Mouse (Mus musculus) small intestine, adult 2 months (tissue): ENCODE data around the gene Lpin2.

Experiments
- CTCF ChIP-seq: fragments of 200-500 bp; IDR thresholded peaks from 2 replicates; pipeline ENCODE4 v1.5.1; 2012; ENCODE audit warnings: low read depth, mild to moderate bottlenecking, control low read depth, inconsistent platforms, low read length, moderate library complexity, mixed read lengths; ENCODE audit not compliant: insufficient replicate concordance, insufficient read length; ENCODE audit errors: extremely low read depth
- POLR2A ChIP-seq: fragments of 200-500 bp; IDR thresholded peaks from 2 replicates; pipeline ENCODE4 v1.6.1; 2012; ENCODE audit warnings: low read depth, mild to moderate bottlenecking, control low read depth, inconsistent platforms, low read length, moderate library complexity

DNA sequence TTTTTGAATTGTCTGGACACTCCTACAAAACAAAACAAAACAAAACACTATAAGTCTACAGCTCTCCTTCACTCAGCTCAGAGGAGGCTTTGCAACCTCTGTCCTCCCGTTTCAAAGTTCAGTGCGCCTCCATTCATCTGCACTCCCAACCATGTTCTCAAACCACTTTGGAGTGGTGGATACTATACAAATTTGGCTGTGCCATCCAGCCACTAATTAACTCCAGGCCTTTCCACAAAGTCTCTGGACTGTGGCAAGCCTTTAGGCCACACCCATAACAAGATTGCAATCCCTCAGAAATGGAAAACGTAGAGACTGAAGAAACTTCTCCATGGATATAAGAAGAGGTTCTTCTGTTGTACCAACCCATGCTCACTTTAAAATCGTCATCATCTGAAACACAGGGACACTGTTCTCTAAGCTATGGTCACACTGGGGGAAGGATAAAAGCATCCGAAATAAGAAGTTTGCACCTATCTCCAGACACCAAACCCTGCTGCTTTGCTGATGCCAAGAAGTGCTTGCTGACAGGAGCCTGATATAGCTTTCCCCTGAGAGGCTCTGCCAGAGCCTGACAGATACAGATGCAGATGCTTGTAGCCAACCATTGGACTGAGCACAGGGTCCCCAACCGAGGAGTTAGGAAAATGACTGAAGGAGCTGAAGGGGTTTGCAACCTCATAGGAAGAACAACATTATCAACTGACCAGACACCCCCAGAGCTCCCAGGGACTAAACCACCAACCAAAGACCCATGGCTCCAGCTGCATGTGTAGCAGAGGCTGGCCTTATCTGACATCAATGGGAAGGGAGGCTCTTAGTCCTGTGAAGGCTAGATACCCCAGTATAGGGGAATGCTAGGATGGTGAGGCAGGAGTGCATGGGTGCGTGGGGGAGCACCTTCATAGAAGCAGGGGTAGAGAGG lies 108.4 kb downstream of the Lpin2 start:
- TF ChIP-seq POLR2A (no peak), CTCF (no peak)
